Mouse (Mus musculus) embryonic facial prominence, embryonic 14.5 days (tissue): Measurements from ENCODE around the gene Mdn1. TPM values are rescaled to one million over a fixed set of nuclear protein-coding genes. Genes with fewer than 3 reads are reported as not detected.

Experiments
- ATAC-seq: fragments of 200-750 bp; cut with Nextera tagmentation; 2 replicates; pipeline ENCODE4 v1.8.0; 2017; ENCODE audit warnings: low read depth, moderate number of reproducible peaks, moderate TSS enrichment
- DNase-seq: peaks from one replicate; pipeline ENCODE4 v3.0.0-alpha.2; 2015; ENCODE audit warnings: low spot score
- H3K27ac ChIP-seq: fragments of 300-500 bp; sonication (generic); replicated peaks from 2 replicates; pipeline ENCODE4 v1.5.1; 2014; ENCODE audit warnings: low read depth, mild to moderate bottlenecking, low read length, moderate library complexity
- H3K27me3 ChIP-seq: fragments of 300-500 bp; sonication (generic); replicated peaks from 2 replicates; pipeline ENCODE4 v1.6.1; 2014; ENCODE audit warnings: low read length; ENCODE audit not compliant: control insufficient read depth, insufficient read depth
- H3K36me3 ChIP-seq: fragments of 300-500 bp; sonication (generic); 2 replicates; pipeline ENCODE4 v1.6.1; 2014; ENCODE audit warnings: low read length, mixed read lengths; ENCODE audit not compliant: control insufficient read depth, insufficient read depth
- H3K4me1 ChIP-seq: fragments of 300-500 bp; sonication (generic); 2 replicates; pipeline ENCODE4 v1.6.1; 2014; ENCODE audit warnings: antibody characterized with exemption, low read length; ENCODE audit not compliant: control insufficient read depth, insufficient read depth
- H3K4me2 ChIP-seq: fragments of 300-500 bp; sonication (generic); 2 replicates; pipeline ENCODE4 v1.6.1; 2014; ENCODE audit warnings: low read depth, mild to moderate bottlenecking, low read length, moderate library complexity, mixed read lengths
- H3K4me3 ChIP-seq: fragments of 300-500 bp; sonication (generic); 2 replicates; pipeline ENCODE4 v1.5.1; 2014; ENCODE audit warnings: low read depth, mild to moderate bottlenecking, low read length
- H3K9ac ChIP-seq: fragments of 300-500 bp; sonication (generic); 2 replicates; pipeline ENCODE4 v1.6.1; 2014; ENCODE audit warnings: low read depth, mild to moderate bottlenecking, low read length, moderate library complexity, mixed read lengths
- H3K9me3 ChIP-seq: fragments of 300-500 bp; sonication (generic); 2 replicates; pipeline ENCODE4 v1.6.1; 2016; ENCODE audit warnings: low read length; ENCODE audit not compliant: control insufficient read depth
- WGBS: fragments of 180-500 bp; shearing (Covaris S2); extraction: QIAGEN DNeasy Blood & Tissue Kit; methylation state at CpG from one replicate; pipeline ENCODE4 v1.1.7; 2014; 5-methylcytosine and 5-hydroxymethylcytosine counted together
- polyA plus RNA-seq: library from polyadenylated mRNA; unstranded; fragments of >200 nt; fragmentation: Nextera tagmentation; extraction: Ambion mirVana; gene quantifications from 2 replicates; pipeline ENCODE4 v1.2.1, GENCODE M21; 2014

Gene Mdn1
- polyA plus RNA-seq, 1 experiment from 2014 or later, result 15.2 TPM

DNA sequence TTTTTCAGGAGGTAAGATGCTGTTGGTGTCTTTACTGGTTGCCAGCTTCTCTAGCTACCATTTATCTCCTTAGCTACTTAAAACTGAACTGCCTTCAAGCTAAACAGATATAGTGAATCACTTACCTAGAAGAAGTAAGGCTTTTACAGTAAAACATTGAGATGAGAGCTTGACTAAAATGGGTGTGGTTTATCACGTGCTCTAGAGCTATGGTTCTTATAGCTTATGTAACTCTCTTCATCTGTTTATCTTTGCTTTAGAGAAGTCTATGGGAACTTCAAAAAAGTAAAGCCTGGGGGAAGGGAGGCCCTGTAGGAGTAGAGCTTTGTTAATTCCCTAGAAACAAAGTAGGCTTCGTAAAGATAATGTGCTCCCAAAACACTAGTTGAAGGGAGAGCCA, 17.1 kb downstream of the Mdn1 start:
- Histone ChIP-seq H3K36me3 (peaks cover 94% of the 10 kb centered on the region), H3K4me1 (no peaks in the 10 kb centered on the region), H3K27ac (no peak overlapping the region), H3K9me3 (no peaks in the 10 kb centered on the region), H3K4me2 (no peak overlapping the region), H3K27me3 (no peaks in the 10 kb centered on the region), H3K9ac (no peak overlapping the region), H3K4me3 (no peak overlapping the region)
- no peak for DNase-seq
- 96% methylated on average over 2 of the region's 2 CpGs for WGBS
- no peak for ATAC-seq

DNA sequence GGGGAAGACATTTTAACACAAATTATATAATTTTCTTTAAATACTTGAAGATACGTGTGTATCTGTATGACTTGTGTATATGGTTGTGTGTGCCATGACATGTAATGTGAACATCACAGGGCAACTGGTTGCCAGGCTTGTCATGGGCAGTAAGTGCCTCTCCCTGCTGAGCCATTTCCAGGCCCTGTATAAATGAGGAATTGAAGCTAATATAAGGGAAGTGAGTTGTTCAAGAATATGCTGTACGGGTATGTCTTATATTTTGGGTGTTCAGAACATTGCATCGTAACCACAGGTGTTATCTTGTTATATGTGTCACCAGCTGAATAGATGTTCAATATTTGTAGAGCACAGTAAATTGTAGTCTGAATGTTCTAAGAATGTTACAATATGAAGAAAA, 20.6 kb downstream of the Mdn1 start:
- Histone ChIP-seq H3K4me3 (no peak overlapping the region), H3K27ac (no peak overlapping the region), H3K27me3 (no peaks in the 10 kb centered on the region), H3K9ac (no peak overlapping the region), H3K36me3 (peaks cover 80% of the 10 kb centered on the region), H3K4me2 (no peak overlapping the region), H3K4me1 (no peaks in the 10 kb centered on the region), H3K9me3 (no peaks in the 10 kb centered on the region)
- DNase-seq (no peak), ATAC-seq (no peak)
- WGBS, result 88% methylated on average over 3 of the region's 3 CpGs

DNA sequence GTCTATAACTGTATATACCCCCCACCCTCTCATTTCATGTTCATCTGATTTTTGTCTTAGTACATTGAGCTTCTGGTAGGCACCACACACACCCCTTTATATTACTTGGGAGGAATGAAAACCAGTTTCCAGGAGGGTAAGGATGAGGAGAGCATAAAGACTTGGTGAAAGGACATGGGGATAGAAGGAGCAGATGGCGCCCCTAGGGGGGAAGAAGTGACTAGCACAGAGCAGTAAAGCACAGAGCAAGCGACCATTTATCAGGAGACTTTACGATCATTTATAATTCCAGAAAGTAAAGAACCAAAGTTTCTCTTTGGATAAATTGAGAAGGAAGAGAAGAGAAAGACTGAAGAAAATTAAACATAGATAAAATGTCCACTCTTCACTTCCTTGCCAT, 23.9 kb downstream of the Mdn1 start:
- Histone ChIP-seq H3K27me3 (no peaks in the 10 kb centered on the region), H3K4me1 (no peaks in the 10 kb centered on the region), H3K4me2 (no peak overlapping the region), H3K9me3 (no peaks in the 10 kb centered on the region), H3K27ac (no peak overlapping the region), H3K36me3 (peaks cover 71% of the 10 kb centered on the region), H3K9ac (no peak overlapping the region), H3K4me3 (no peak overlapping the region)
- DNase-seq (no peak), ATAC-seq (no peak)
- 79% methylated on average over 3 of the region's 3 CpGs for WGBS

DNA sequence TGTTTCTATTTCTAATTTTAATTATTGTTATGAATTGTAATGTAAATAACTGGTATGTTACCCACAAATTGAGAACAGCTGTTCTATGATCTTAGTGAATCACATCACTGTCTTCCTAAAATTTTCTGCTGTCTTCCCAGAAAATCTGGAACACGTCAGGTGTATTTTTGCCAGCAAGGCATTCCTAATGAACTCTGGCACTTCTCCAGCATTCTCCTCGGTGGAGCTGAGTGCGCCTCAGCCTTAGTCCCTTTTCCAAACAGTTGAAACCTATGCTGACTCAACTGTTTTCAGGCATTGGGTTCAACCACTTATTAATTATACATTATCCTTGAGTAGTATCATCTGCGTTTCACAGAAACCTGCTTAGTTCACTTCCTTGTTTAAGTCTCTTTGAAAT, 25.6 kb downstream of the Mdn1 start:
- H3K9ac ChIP-seq, result no peak overlapping the region
- no peak overlapping the region; the same call in 1 of the 2 replicates for H3K27ac ChIP-seq
- WGBS, result 40% methylated on average over 4 of the region's 4 CpGs
- ATAC-seq (no peak), DNase-seq (peak; percentile 70)
- H3K27me3 ChIP-seq, result no peaks in the 10 kb centered on the region
- H3K36me3 ChIP-seq, result peaks cover 69% of the 10 kb centered on the region
- no peaks in the 10 kb centered on the region for H3K4me1 ChIP-seq
- H3K9me3 ChIP-seq, result no peaks in the 10 kb centered on the region
- H3K4me2 ChIP-seq, result no peak overlapping the region
- no peak overlapping the region for H3K4me3 ChIP-seq

DNA sequence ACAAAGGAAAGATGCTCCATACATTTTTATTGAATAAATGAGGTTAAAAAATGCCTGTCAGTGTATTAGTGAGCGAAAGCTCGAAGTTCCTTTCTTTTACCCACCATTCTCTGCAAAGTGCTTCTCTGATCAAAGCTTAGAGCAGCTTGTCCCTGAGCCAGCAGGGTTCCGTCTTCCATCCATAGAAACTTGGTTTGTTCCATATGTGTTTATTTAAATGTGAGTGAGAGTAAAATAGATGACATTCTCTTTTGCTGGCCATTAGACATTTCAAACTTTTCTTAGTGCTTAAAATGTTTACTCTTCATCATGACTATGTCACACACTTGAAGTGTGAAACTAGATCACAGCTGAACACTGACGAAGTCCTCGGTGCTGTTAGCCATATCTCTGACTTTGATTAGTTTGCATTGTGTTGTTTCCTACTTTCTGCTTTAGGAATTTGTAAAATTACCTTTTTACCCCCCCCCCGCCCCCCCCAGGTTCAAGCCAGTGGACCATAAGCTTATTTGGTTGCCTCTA, 26.2 kb downstream of the Mdn1 start:
- DNase-seq (no peak), ATAC-seq (no peak)
- H3K27me3 ChIP-seq, result no peaks in the 10 kb centered on the region
- 79% methylated on average over 6 of the region's 6 CpGs for WGBS
- H3K36me3 ChIP-seq, result peaks cover 67% of the 10 kb centered on the region
- H3K4me3 ChIP-seq, result no peak overlapping the region
- no peak overlapping the region for H3K9ac ChIP-seq
- no peaks in the 10 kb centered on the region for H3K9me3 ChIP-seq
- H3K4me1 ChIP-seq, result no peaks in the 10 kb centered on the region
- H3K4me2 ChIP-seq, result no peak overlapping the region
- no peak overlapping the region; the same call in 1 of the 2 replicates for H3K27ac ChIP-seq

DNA sequence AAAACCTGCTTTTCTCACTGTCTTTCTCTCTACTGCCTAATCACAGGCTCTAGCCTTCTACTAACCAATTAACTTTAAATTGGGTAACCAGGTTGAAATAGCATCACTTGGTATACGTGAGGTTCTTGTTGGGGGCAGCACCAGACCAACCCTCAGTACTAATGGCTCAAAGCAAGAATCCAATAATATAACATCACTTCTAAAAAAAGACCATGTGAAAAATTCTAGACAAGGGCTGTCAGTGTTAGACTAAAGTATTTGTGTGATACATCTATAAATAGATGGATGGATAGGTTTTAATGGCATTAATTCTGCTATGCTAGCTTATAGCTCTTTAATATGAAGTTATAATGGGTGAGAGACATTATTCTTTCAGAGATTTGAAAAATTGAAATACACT, 60.8 kb downstream of the Mdn1 start:
- Histone ChIP-seq H3K36me3 (peaks cover 90% of the 10 kb centered on the region), H3K4me3 (no peak overlapping the region), H3K9ac (no peak overlapping the region), H3K9me3 (no peaks in the 10 kb centered on the region), H3K4me1 (no peaks in the 10 kb centered on the region), H3K27me3 (no peaks in the 10 kb centered on the region), H3K27ac (no peak overlapping the region), H3K4me2 (no peak overlapping the region)
- DNase-seq (no peak), ATAC-seq (no peak)
- 90% methylated on average over 1 of the region's 1 CpGs for WGBS

DNA sequence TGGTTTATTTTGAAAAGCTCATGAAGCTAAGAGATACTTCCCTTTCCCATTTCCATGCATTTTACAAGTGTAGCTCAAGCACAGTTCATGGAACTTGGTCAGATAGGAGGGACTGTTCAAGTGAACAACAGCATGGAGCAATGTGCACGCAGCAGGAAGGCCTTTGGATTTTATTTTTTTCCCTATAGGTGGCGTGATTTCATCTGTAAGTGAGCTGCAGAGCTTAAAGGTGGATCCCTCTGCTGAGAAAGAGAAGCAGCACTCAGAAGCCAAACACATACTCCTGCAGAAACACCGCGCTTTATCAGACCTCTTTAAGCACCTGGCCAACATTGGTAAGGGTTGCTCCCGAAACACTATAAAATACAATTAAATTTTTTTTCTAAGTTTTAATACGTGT, 88.5 kb downstream of the Mdn1 start:
- peaks cover 97% of the 10 kb centered on the region for H3K36me3 ChIP-seq
- WGBS, result 87% methylated on average over 6 of the region's 6 CpGs
- no peaks in the 10 kb centered on the region for H3K4me1 ChIP-seq
- DNase-seq (peak; percentile 14), ATAC-seq (no peak)
- no peaks in the 10 kb centered on the region for H3K9me3 ChIP-seq
- H3K4me3 ChIP-seq, result no peak overlapping the region
- no peak overlapping the region for H3K4me2 ChIP-seq
- H3K27ac ChIP-seq, result no peak overlapping the region
- no peak overlapping the region for H3K9ac ChIP-seq
- H3K27me3 ChIP-seq, result no peaks in the 10 kb centered on the region

DNA sequence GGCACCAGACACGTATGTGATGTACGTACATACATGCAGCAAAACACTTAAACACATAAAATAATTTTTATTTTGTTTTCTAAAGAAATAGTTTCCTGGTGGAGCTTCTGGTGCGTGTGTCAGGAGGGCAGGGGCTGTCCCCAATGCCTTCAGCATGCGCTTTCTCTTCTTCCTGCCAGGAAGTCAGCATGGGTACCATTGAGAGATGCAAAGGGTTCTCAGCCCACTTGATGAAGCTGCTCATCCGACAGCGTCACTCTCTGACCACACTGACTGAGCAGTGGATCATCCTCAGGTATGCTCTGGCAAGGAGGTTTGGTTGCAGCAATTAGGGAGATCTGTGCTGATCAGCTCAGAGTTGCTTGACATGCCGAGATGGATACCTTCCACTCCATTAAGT, 91.5 kb downstream of the Mdn1 start:
- Histone ChIP-seq H3K4me1 (no peaks in the 10 kb centered on the region), H3K27ac (no peak overlapping the region), H3K9me3 (no peaks in the 10 kb centered on the region), H3K9ac (no peak overlapping the region), H3K36me3 (peaks cover 93% of the 10 kb centered on the region), H3K4me2 (no peak overlapping the region), H3K27me3 (no peaks in the 10 kb centered on the region), H3K4me3 (no peak overlapping the region)
- ATAC-seq (no peak), DNase-seq (no peak)
- 93% methylated on average over 7 of the region's 7 CpGs for WGBS

DNA sequence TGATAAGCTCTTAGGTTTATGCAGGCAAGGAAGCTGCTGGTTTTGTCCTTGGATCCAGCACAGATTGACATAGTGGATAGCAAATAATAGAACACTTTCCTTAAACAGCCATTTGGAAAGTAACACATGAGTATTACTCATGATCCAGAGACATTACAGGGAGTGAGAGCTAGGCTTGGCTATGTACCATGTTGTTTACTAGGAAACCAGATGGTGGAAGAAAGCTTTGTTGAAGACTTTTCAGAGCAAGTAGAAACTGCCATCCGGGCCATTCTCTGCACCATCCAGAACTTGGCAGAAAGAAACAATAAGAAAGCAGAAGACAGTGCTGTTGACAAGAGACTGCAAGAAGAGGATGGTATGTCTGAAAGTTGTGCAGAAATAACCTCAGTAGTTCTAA, 93.8 kb downstream of the Mdn1 start:
- DNase-seq, result no peak
- peaks cover 83% of the 10 kb centered on the region for H3K36me3 ChIP-seq
- no peaks in the 10 kb centered on the region for H3K9me3 ChIP-seq
- H3K4me2 ChIP-seq, result no peak overlapping the region
- no peak overlapping the region for H3K4me3 ChIP-seq
- H3K27me3 ChIP-seq, result no peaks in the 10 kb centered on the region
- no peak for ATAC-seq
- no peaks in the 10 kb centered on the region for H3K4me1 ChIP-seq
- H3K27ac ChIP-seq, result no peak overlapping the region
- WGBS, result 88% methylated on average over 1 of the region's 1 CpGs
- H3K9ac ChIP-seq, result no peak overlapping the region
